Mouse (Mus musculus): ENCODE data around the gene Epop.
"Not testable (repeated sequence)": the region's sequence is repeated elsewhere in the genome, so short reads cannot be mapped to it uniquely, and the experiment has no call there.

Gene Epop

DNA sequence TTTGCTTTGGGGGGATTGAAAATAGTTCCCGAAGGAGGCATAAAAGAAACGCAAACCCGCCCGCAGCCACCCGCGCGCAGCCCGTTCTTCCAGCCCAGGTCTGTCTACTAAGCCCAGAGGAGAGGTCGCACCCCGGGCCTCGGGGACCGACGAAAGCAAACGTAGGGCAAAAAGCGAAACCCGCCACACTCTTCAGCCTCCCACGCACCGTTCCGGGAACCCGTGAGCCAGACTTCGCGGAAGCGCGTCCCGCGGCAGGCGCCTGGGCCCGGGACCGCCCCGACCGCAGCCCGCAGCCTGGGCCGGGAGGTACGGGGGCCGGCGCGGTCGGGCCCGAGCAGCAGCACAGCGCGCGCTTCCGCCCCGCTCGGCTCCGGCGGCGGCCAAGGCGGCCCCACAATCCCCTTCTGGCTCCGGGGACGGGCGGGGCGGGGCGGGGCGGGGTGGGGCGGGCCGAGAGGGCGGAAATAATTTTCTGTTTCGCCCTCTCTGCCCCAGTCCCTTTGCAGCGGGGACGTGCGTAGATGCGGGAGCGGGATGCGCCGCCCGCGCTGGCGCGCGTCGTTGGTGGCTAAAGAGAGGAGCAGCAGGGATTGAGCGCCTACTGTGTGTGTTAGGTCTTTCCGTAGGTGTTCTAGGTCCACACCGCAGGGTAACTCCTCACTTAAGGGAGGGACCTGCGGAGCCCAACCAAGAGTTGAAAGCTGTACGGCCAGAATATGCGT lies 30.6 kb upstream of the Epop start:
- DNase-seq = peak; percentile 76

DNA sequence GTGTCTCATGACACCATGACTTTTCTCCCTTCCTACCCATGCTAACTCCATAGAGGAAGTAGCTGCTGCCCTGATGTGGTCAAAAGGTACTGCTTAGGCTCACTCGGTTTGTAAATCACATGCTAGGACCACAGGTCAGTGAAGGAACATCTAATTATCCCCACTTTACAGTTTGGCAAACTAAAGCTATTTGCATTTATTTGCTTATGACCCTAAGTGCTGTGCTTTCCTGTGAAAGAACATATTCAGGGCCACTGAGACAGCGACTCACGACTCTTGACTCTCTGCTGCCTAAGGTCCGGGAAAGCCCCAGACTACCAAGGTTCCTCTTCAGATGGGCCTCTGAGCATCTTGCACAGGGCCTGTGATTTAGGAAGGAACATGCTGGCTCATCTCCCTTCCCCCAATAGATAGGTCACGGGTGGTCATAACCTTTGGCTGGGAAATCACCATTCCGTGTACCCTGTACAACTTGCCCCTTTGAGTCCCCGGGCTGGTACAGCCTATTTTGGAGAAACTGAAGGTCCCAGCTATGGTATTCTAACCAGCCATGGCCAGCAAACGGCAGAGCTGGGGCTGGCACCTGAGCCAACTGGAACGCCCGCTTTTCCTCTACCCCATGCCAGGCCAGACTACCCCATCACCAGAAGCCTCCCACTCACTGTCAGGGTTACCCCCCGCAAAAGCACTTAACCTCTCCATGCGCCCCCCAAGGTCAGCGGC lies 29.9 kb upstream of the Epop start:
- no peak for DNase-seq

DNA sequence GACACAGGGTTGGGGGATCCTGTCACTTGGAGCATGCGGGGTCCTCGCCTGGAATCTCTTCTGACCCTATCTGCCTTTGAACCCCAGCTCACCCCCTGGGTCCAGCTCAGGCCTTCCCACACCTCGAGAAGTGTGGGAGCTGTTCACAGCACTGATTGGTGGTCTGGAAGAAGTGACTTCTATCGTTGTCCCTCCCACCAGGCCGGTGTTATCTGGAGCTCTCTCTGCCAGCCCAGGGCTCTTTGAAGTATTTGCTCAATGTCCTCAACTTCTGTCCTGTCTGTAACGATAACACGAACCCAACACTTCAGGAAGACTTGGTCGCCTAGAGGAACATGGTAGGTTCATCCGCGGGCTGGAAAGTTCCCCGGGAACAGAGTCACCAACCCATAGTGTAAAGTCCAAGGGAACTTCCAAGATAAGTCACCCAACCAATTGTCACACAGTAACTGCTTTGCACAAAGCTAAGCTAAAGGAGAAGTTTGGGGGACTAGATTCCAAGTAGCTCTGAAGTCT lies 29.3 kb upstream of the Epop start:
- DNase-seq = no peak

DNA sequence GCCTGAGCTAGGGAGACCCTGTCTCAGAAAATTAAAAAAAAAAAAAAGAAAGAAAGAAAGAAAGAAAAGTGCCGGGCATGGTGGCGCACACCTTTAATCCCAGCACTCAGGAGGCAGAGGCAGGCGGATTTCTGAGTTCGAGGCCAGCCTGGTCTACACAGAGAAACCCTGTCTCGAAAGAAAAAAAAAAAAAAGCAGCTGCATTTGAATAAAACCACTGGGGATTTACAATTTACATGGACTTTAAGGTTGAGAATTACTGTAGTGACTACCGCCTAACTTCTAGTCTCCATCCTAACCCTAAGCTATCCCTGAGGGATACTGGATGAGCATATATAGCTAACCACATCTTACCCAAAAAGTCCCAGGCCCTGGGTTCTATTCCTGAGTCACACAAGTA lies 28.5 kb upstream of the Epop start:
- not testable (repeated sequence) for DNase-seq

DNA sequence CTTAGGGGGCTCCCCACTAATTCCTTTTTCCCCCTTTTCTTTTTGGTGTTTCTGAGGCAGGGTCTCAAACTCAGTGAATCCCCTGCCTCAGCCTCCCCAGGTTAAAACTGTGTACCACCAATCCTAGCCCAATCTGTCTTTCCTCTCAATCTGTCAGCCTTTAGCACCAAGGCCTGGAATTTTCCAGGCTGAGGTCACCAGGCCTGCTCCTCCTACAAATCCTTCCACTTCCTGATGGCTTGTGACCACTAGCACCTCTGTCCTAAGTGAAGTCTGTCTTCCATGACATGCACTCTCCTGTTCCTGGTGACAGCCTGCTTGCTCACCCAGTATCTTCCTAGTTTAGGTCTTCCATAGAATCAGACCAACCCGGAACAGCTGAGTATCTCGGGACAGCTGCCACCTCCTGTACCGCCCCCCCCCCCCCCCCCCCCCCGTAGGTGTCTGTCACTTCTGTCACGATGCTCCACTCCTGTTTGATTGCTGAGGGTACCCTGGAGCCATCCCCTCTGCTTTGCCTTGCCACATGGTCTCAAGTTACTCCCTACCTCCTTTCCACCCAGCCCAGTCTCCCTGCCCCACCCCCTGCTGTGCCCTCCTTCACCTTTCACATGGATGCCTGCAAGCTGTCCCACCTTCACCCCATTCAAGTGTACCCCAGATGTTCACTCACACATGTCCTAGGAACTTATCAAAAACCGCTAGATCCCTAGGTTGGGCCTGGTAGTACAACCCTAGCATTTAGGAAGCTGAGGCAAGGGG lies 27.9 kb upstream of the Epop start:
- DNase-seq = no peak

DNA sequence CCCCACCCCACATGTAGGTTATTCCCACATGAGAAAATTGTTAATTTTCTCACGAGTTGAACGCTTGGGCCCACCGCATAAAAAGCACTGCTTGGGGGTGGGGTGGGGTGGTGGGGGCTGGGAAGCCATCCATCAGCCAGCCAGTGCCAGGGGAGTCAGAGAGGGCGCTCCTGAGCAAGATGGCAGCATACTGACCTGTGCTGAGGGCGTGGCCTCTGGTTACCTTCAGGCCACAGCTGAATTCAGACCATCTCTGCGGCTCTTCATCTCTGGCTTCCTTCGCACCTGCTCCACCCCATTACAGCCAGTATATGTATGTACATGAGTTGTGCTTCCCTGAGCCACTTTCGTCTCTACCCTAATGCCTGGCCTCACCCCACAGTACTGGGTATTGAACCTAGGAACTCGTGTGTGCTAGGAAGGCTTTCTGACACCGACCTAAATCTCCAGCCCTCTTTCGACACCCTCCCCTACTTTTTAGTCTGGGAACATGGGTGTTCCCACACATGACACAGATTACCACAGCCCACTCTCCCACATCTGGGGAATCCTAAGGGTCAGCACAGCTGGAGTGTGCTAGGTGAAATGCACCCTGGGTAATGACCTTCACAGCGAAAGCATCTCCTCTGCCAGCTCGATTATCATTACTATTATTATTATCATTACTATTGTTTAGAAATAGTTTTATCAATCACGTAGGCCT lies 26.9 kb upstream of the Epop start:
- DNase-seq = no peak

DNA sequence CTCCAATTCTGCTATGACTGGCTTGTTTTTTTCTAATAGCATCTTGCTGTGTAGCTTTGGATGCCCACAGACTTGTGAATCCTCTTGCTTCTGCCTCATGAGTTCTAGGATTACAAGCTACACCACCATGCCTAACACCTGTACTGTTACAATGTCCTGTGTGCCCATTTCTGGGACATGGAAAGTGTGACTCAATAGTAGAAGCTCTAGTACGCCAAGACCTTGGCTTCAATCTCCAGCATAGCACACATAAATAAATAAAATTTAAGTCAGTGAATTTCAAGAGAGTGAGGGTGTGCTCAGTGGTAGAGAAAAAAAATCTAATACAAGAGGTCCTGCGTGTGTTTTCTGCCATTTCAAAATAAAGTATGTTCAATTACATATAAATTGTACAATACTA lies 24.7 kb upstream of the Epop start:
- DNase-seq = no peak

DNA sequence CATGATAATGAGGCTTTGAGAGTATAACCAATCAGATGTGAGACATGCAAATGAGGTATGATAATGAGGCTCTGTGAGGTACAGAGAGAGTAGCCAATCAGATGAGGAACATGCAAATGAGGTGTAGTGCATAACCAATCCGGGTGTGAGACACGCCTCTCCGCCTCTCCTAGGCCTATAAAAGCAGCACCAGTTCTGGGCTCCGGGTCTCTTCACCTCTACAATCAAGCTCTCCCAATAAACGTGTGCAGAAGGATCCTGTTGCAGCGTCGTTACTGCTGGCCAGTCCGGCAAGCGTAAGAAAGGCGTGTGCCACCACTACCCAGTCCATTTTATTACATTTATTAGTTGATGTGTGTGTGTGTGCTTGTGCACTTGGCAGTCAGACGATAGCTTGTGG lies 23.9 kb upstream of the Epop start:
- DNase-seq = not testable (repeated sequence)

DNA sequence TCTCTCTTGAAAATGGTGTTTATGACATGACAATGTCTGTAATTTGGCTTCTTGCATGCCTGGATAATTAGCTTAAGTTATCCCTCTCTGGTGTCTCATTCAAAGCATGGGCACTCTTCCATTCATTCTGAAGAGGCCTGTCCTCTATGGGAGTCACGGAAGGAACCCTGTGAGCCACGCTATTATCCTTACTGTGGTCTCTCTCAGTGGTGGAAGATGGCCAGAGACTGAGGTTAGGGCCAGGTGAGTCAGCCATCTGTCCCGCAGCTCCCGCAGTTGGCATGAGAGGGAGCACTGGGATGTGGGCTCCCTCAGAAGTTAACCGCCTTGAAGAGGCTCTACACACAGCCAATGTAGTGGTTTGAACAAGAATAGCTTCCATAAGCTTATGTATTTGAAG lies 20.8 kb upstream of the Epop start:
- DNase-seq = no peak

DNA sequence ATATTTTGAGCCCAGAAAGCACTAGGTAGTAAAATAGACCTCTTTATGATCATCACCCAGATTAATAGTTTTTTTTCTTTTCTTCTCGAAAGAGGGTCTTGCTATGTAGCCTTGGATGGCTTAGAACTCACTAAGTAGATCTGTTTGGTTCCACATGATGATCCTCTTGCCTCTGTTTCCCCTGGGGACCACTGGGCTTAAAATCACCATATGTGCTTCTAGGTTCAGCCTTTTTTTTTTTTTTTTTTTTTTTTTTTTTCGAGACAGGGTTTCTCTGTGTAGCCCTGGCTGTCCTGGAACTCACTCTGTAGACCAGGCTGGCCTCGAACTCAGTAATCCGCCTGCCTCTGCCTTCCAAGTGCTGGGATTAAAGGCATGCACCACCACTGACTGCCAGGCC lies 19.0 kb upstream of the Epop start:
- DNase-seq = not testable (repeated sequence)

DNA sequence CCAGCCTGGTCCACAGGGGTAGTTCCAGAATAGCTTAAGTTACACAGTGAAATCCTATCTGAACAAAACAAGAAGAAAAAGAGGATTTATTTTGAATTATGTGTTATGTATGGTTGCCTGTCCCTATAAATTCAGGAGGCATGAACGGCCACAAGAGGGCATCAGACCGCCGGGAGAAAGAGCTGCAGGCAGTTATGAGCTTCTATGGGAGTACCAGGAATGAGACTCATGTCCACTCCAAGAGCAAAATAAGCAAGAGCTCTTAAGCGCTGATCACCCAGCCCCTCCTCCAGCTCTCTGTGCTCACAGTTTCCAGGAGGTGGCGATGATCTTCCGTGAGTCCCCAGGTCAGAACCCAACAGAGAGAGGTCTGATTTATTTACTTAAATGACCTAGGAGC lies 15.3 kb upstream of the Epop start:
- peak; percentile 87 for DNase-seq

DNA sequence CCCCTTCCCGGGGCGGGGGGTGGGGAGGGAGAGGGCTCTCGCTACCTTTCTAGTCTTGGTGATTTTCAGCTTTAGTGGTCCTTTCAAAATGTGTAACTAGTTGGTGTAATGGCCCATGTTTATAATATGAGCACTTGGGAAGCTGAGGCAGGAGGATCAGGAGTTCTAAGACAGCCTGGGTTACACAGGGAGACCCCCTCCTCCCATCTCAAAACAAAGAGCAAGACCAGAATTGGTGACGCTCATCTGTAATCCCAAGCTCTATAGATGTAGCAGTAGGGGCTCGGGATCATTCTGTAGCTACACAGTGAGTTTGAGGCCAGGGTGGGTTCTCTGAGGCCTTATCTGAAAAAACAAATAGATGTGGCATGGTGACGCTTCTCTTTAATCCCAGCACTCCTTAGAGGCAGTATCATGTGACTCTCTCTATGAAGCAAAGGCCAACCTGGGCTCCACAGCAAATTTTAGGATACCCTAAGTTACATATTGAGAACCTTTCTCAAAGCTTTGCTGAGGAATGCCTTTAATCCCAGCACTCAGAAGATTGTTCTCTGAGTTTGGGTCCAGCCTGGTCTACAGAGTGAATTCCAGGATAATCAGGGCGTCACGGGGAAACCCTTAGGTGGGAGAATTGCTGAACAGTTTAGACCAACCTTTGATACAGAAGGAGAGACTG lies 14.0 kb upstream of the Epop start:
- no peak for DNase-seq

DNA sequence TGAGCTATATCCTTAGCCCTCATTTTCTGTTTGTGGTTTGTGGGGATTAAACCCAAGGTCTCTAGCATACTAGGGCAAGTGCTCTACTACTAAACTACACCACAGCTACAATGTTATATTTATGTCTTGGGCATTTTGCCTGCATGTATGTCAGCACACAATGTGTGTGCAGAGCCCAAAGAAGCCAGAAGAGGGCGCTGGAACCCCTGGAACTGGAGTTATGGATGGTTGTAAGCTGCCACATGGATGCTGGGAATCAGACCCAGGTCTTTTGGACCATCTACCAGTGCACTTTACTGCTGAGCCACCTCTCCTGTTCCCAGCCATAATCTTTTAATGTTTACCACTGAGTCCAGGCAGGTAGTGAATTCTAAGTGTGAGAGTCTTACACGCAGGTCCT lies 13.2 kb upstream of the Epop start:
- no peak for DNase-seq

DNA sequence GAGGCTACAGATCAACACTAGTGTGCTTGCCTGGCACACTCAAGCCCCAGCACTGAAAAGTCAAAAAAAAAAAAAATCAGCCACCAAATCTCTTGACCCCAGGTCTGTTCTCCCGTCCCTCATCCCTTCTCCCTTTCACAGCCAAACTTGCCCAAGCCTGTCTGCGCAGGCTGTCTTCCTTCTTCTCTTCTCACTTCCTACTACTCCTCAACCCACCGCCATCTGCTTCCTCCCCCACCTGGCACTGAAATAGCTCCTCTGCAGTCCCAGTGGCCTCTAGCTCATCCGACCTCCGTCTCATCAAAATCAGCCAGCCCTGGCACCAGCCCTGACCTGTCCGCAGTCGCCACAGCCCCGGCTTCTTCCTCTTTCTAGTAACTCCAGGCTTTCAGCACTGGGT lies 12.2 kb upstream of the Epop start:
- DNase-seq = no peak

DNA sequence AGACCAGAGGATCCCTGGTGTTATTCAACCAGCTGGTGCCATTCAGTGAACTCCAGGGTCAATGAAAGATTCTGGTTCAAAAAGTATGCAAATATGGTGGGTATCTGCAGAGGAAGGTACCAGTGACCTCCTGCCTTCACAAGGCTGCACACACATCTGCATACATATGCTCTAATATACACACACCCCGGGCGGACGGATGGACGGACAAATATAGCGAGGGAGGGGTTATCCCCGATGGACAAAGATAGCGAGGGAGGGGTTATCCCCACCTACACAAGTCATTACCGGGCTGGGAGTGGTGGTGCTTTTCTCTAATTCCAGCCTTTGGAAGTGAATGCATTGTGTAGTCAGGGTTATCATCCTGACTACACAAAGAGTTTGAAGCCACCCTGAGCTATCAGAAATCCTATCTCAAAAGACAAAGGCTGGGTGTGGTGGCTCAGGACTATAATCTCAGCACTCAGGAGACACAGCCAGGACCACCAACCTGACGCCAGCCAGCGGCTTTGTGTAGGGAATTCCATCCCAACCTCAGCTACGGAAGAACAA lies 6.0 kb upstream of the Epop start:
- no peak for DNase-seq

DNA sequence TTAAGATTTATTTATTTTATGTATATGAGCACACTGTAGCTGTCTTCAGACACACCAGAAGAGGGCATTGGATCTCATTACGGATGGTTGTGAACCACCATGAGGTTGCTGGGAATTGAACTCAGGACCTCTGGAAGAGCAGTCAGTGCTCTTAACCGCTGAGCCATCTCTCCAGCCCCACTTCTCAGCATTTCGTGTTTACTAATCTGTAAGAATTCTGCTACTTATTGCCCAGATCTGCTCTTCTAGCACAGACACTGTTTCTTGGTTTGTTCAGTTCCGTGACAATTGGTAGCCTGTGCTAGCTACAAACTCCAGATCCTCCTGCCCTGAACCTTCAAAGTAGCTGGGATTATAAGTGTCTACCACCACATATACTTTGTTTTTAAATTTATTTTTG lies 2.9 kb upstream of the Epop start:
- not testable (repeated sequence) for DNase-seq

DNA sequence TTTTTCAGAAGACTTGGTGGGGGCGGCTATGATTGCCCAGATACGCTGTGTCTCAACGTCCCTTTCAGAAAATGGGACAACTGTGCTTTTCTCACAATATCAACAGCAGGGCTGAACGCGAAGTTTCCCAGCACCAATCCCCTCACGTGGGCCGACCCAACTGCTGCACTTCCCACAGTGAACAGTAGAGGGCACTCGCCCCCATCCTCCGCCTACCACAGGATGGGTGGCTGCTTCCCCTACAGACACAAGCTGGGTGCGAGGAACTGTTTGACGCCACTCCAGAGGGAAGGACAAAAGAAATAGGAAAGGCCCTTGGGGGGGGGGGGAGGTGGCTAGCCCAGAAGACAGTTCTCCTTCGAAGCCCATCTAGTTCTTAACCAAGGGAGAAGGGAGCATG lies 2.4 kb upstream of the Epop start:
- DNase-seq = peak; percentile 88

DNA sequence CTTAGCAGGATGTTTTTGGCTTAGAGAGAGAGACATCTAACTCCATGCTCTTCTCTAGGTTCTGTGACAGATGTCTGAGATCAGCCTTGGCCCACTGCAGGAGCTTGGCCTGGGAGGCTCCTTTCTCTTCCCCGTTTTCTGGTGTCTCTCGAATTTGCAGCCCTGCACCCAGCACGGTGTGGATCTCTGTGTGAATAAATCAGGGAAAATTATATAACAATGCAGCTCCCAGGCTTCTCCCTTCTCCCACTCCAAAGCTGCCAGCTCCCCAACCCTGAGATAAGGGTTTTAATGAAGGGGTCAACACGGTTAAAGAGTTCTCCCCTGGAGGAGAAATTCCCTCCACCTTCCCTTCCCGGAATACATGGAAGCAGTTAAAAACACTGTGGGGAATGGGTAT lies 2.0 kb upstream of the Epop start:
- DNase-seq = no peak

DNA sequence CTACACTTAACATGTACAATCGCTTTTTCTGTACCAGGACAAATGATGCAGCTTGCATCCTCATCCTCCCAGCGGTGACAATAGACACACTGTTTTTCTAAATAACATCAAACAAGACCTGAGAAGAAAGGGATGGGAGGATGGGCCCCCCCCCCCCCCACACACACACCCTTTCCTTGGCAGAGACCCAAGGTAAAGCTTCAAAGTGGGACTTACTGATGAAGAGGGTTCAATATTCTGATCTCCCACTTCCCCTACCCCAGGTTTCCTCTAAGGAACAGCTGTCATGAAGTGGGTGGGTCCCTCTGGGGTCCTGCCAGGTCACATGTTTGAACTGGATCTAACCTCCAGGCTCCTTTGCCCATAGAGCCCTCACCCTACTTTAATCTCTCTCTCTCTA lies 1.5 kb upstream of the Epop start:
- no peak for DNase-seq

DNA sequence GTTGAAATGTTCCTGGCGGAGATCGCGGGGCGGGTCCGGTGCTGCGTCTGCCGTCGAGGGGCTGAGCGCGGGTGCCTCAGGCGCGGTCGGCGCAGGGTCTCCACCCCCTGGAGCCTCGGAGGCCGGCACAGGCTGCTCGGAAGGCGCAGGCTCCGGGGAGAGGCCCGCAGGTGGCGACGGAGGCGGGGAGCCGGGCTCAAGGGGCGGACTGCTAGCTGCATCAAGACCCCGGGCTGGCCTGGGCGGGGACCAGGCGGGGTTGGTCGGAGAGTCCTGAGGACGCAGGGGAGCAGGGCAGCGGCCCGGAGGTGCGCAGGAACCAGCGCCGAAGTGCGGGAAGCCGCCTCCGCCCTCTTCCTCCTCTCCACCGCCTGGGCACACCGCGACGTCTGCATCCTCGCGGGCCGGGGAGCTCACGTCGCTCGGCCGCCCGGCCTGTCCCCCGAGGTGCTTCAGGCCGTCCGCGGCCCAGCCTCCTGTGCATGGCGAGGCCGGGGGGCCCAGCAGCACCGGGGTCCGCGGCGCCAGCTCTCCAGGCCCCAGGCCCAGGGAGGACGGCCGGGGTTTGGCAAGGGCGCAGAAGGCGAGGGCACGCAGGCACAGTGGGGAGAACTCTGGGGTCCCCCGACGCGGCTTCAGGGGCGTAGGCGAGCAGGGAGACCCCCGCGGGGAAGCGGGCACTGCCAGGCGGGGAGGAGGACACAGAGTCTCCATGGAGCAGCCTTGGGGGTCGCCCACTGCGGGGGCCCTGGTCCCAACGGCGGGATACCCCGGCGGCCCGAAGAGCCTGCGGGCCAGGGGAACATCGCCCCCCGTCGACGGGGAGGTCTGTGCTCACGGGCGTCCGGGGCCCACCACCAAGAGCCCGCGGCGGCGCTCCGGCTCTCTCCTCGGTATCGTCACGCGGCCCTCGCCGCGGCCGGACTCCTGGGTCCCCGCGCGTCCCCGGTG lies 659 bp downstream of the Epop start:
- no peak for DNase-seq

DNA sequence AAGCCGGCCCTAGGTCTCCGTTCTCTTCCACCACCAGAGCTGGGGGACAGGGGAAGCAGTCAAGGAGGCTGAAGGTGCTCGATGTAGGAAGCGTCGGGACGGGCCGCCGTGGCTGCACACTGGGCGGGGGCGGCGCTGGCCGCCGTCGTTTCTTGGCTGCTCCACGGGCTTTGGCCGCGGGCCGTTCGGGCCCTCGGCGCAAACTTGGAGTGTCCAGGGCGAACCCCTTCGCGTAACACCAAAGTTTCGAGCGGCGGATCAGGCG lies 1.3 kb downstream of the Epop start:
- DNase-seq = peak; percentile 17

All from lung, postnatal 14 days (tissue).